Mouse (Mus musculus) frontal cortex, adult (tissue): ENCODE measurements around the gene Tmem127.
A peak's percentile ranks its signal among the peaks of the same experiment; 100 is the strongest.
"Not testable (repeated sequence)": the region's sequence is repeated elsewhere in the genome, so short reads cannot be mapped to it uniquely, and the experiment has no call there.

ENCODE experiments used
- ATAC-seq: cut with Nextera tagmentation; 2 replicates; pipeline ENCODE4 v1.9.2; 2017; ENCODE audit warnings: mild to moderate bottlenecking, moderate library complexity, mixed read lengths; ENCODE audit not compliant: low TSS enrichment

Tmem127 gene

GRCm38 (mm10) chr2:127247592-127248333, at the start of gene Tmem127, which contains the start of gene Ciao1:
Gene Tmem127, plus strand, starts transcription at chr2:127247908.
Gene Ciao1, minus strand, starts transcription at chr2:127247816.
- peak; percentile 93 for ATAC-seq

- 0 out of 2 replicates have a peak, but pooled peaks have one; percentile 49 for ATAC-seq
These were observed 42.8 kb upstream of the Tmem127 start for GRCm38 (mm10) chr2:127204932-127205331.

- not testable (repeated sequence) for ATAC-seq
These were observed 41.8 kb upstream of the Tmem127 start for GRCm38 (mm10) chr2:127205936-127206335.

GRCm38 (mm10) chr2:127206916-127207315, 40.8 kb upstream of the Tmem127 start:
- no peak for ATAC-seq

- ATAC-seq, result peak; percentile 99
These were observed 39.9 kb upstream of the Tmem127 start, which contains the start of the genes 1810024B03Rik and Snrnp200 for GRCm38 (mm10) chr2:127207547-127208451. Gene 1810024B03Rik, minus strand, starts transcription at chr2:127208280. Gene Snrnp200, plus strand, starts transcription at chr2:127208386.

- ATAC-seq, result no peak
These were observed 39.3 kb upstream of the Tmem127 start for GRCm38 (mm10) chr2:127208452-127208769.

GRCm38 (mm10) chr2:127210701-127211100, 37.0 kb upstream of the Tmem127 start:
- ATAC-seq, result no peak

GRCm38 (mm10) chr2:127217746-127218145, 30.0 kb upstream of the Tmem127 start:
- ATAC-seq, result no peak

GRCm38 (mm10) chr2:127225261-127225660, 22.4 kb upstream of the Tmem127 start:
- ATAC-seq, result no peak

GRCm38 (mm10) chr2:127237897-127238610, 9.7 kb upstream of the Tmem127 start:
- no peak for ATAC-seq

GRCm38 (mm10) chr2:127240065-127240464, 7.6 kb upstream of the Tmem127 start:
- no peak for ATAC-seq

- ATAC-seq, result peak; percentile 28
These were observed 761 bp downstream of the Tmem127 start for GRCm38 (mm10) chr2:127248334-127249004.

GRCm38 (mm10) chr2:127250291-127251008, 2.7 kb downstream of the Tmem127 start:
- ATAC-seq, result no peak

- ATAC-seq, result no peak
These were observed 3.7 kb downstream of the Tmem127 start for GRCm38 (mm10) chr2:127251457-127251856.

- no peak for ATAC-seq
These were observed 4.3 kb downstream of the Tmem127 start for GRCm38 (mm10) chr2:127251880-127252527.

- no peak for ATAC-seq
These were observed 5.1 kb downstream of the Tmem127 start for GRCm38 (mm10) chr2:127252787-127253186.

- ATAC-seq, result no peak
These were observed 7.0 kb downstream of the Tmem127 start for GRCm38 (mm10) chr2:127254604-127255134.

- no peak for ATAC-seq
These were observed 7.6 kb downstream of the Tmem127 start for GRCm38 (mm10) chr2:127255294-127255693.

GRCm38 (mm10) chr2:127259340-127259739, 11.6 kb downstream of the Tmem127 start:
- peak; percentile 56 for ATAC-seq

- ATAC-seq, result no peak
These were observed 14.8 kb downstream of the Tmem127 start for GRCm38 (mm10) chr2:127262480-127262879.
